Mouse (Mus musculus) MEL (cell line): Measurements from ENCODE around the gene Nsd1. TPM values are rescaled to one million over a fixed set of nuclear protein-coding genes. Genes with fewer than 3 reads are reported as not detected.

ENCODE experiments used
- DNase-seq: peaks from one replicate; pipeline ENCODE4 v3.0.0; 2011; ENCODE audit warnings: low read depth, low spot score
- H3K27ac ChIP-seq: 2 replicates; pipeline ENCODE4 v1.5.1; 2012; ENCODE audit warnings: low read depth, mild to moderate bottlenecking, control low read depth, low read length, moderate library complexity; ENCODE audit not compliant: control insufficient read depth
- H3K27me3 ChIP-seq, 2 experiments: fragments of 150-350 bp in 1 of 2; sonication (generic) in 1 of 2; 2 replicates each; pipeline ENCODE4 v1.6.1; 2012; ENCODE audit warnings: low read length in 2 of 2, mild to moderate bottlenecking in 2 of 2, improper control_type of control experiment in 1 of 2, moderate library complexity in 1 of 2; ENCODE audit not compliant: insufficient read depth in 2 of 2, control insufficient read depth in 1 of 2
- H3K36me3 ChIP-seq, 2 experiments: 2 replicates each; pipeline ENCODE4 v1.6.1; 2012 to 2014; ENCODE audit warnings: low read length in 2 of 2, improper control_type of control experiment in 1 of 2, inconsistent platforms in 1 of 2, mild to moderate bottlenecking in 1 of 2; ENCODE audit not compliant: insufficient read depth in 2 of 2, control insufficient read depth in 1 of 2
- H3K4me1 ChIP-seq, 2 experiments: fragments of 150-350 bp in 1 of 2; sonication (generic) in 1 of 2; 2 replicates each; pipeline ENCODE4 v1.6.1; 2012; ENCODE audit warnings: low read length in 2 of 2, improper control_type of control experiment in 1 of 2, mild to moderate bottlenecking in 1 of 2; ENCODE audit not compliant: insufficient read depth in 2 of 2, control insufficient read depth in 1 of 2
- H3K4me3 ChIP-seq, 2 experiments: fragments of 150-350 bp in 1 of 2; sonication (generic) in 1 of 2; 2 replicates each; pipeline ENCODE4 v1.5.1; 2012; ENCODE audit warnings: low read depth in 2 of 2, low read length in 2 of 2, mild to moderate bottlenecking in 2 of 2, moderate library complexity in 2 of 2, control low read depth in 1 of 2, improper control_type of control experiment in 1 of 2; ENCODE audit not compliant: control insufficient read depth in 1 of 2, insufficient read depth in 1 of 2
- H3K79me2 ChIP-seq: 2 replicates; pipeline ENCODE4 v1.6.1; 2012; ENCODE audit warnings: mild to moderate bottlenecking, low read length, moderate library complexity; ENCODE audit not compliant: control insufficient read depth, poor library complexity, insufficient read depth
- H3K9ac ChIP-seq: 2 replicates; pipeline ENCODE4 v1.6.1; 2012; ENCODE audit warnings: low read depth, mild to moderate bottlenecking, control low read depth, low read length, moderate library complexity; ENCODE audit not compliant: control insufficient read depth, poor library complexity, severe bottlenecking
- H3K9me3 ChIP-seq: fragments of 150-350 bp; sonication (generic); replicated peaks from 2 replicates; pipeline ENCODE4 v1.6.1; 2012; ENCODE audit warnings: mild to moderate bottlenecking, low read length, improper control_type of control experiment, moderate library complexity; ENCODE audit not compliant: insufficient read depth
- CHD1 ChIP-seq: IDR thresholded peaks from 2 replicates; pipeline ENCODE4 v1.6.1; 2012; ENCODE audit warnings: low read depth, mild to moderate bottlenecking, inconsistent platforms, low read length, improper control_type of control experiment
- CHD2 ChIP-seq: IDR thresholded peaks from 2 replicates; pipeline ENCODE4 v1.6.1; 2011; ENCODE audit warnings: low read length, improper control_type of control experiment
- CTCF ChIP-seq, 3 experiments: IDR thresholded peaks in 2 of 3; conservative IDR thresholded peaks in 1 of 3; 2 replicates each; pipeline ENCODE4 v1.5.1; 2011 to 2012; ENCODE audit warnings: low read length in 3 of 3, low read depth in 2 of 3, mild to moderate bottlenecking in 2 of 3, improper control_type of control experiment in 1 of 3, inconsistent platforms in 1 of 3, mixed read lengths in 1 of 3, moderate library complexity in 1 of 3; ENCODE audit not compliant: control insufficient read depth in 1 of 3, insufficient read depth in 1 of 3, poor library complexity in 1 of 3, severe bottlenecking in 1 of 3
- EP300 ChIP-seq, 2 experiments: IDR thresholded peaks; 2 replicates each; pipeline ENCODE4 v1.6.1; 2011; ENCODE audit warnings: improper control_type of control experiment in 2 of 2, low read length in 2 of 2, low read depth in 1 of 2, mild to moderate bottlenecking in 1 of 2
- ETS1 ChIP-seq: IDR thresholded peaks from 2 replicates; pipeline ENCODE4 v1.6.1; 2012; ENCODE audit warnings: low read depth, mild to moderate bottlenecking, inconsistent platforms, low read length, improper control_type of control experiment, moderate library complexity
- GABPA ChIP-seq: IDR thresholded peaks from 2 replicates; pipeline ENCODE4 v1.6.1; 2012; ENCODE audit warnings: low read depth, mild to moderate bottlenecking, inconsistent platforms, low read length, improper control_type of control experiment, moderate library complexity
- HCFC1 ChIP-seq: IDR thresholded peaks from 2 replicates; pipeline ENCODE4 v1.6.1; 2012; ENCODE audit warnings: low read depth, mild to moderate bottlenecking, inconsistent platforms, low read length, improper control_type of control experiment, moderate library complexity
- MEF2A ChIP-seq: IDR thresholded peaks from 2 replicates; pipeline ENCODE4 v1.6.1; 2014; ENCODE audit warnings: low read depth, mild to moderate bottlenecking, inconsistent platforms, low read length, improper control_type of control experiment; ENCODE audit not compliant: poor library complexity, insufficient replicate concordance, severe bottlenecking; ENCODE audit errors: extremely low read depth
- POLR2A ChIP-seq, 2 experiments: IDR thresholded peaks; 2 replicates each; pipeline ENCODE4 v1.6.1; 2011 to 2012; ENCODE audit warnings: low read length in 2 of 2, mild to moderate bottlenecking in 2 of 2, control low read depth in 1 of 2, improper control_type of control experiment in 1 of 2, low read depth in 1 of 2, moderate library complexity in 1 of 2; ENCODE audit not compliant: control insufficient read depth in 1 of 2, insufficient read depth in 1 of 2, poor library complexity in 1 of 2
- POLR2AphosphoS5 ChIP-seq: IDR thresholded peaks from 2 replicates; pipeline ENCODE4 v1.6.1; 2012; ENCODE audit warnings: low read depth, borderline replicate concordance, mild to moderate bottlenecking, inconsistent platforms, low read length, moderate library complexity, mixed read lengths
- RAD21 ChIP-seq: IDR thresholded peaks from 2 replicates; pipeline ENCODE4 v1.6.1; 2011; ENCODE audit warnings: mild to moderate bottlenecking, low read depth, low read length, improper control_type of control experiment
- RCOR1 ChIP-seq: IDR thresholded peaks from 2 replicates; pipeline ENCODE4 v1.6.1; 2012; ENCODE audit warnings: low read depth, mild to moderate bottlenecking, inconsistent platforms, low read length, improper control_type of control experiment
- SIN3A ChIP-seq: IDR thresholded peaks from 2 replicates; pipeline ENCODE4 v1.6.1; 2012; ENCODE audit warnings: low read length, improper control_type of control experiment, inconsistent platforms
- SMC3 ChIP-seq: IDR thresholded peaks from 2 replicates; pipeline ENCODE4 v1.6.1; 2011; ENCODE audit warnings: low read depth, low read length, improper control_type of control experiment
- TBP ChIP-seq: IDR thresholded peaks from 2 replicates; pipeline ENCODE4 v1.8.0; 2011; ENCODE audit warnings: low read depth, low read length, improper control_type of control experiment
- UBTF ChIP-seq: IDR thresholded peaks from 2 replicates; pipeline ENCODE4 v1.6.1; 2012; ENCODE audit warnings: low read depth, mild to moderate bottlenecking, inconsistent platforms, low read length, improper control_type of control experiment, moderate library complexity, borderline replicate concordance; ENCODE audit not compliant: insufficient read depth
- ZC3H11A ChIP-seq: IDR thresholded peaks from 2 replicates; pipeline ENCODE4 v1.6.1; 2012; ENCODE audit warnings: low read depth, mild to moderate bottlenecking, inconsistent platforms, low read length, improper control_type of control experiment
- ZKSCAN1 ChIP-seq: IDR thresholded peaks from 2 replicates; pipeline ENCODE4 v1.6.1; 2012; ENCODE audit warnings: low read depth, mild to moderate bottlenecking, inconsistent platforms, low read length, improper control_type of control experiment, moderate library complexity
- polyA plus RNA-seq, 2 experiments: library from polyadenylated mRNA; stranded (reverse) in 1 of 2; unstranded in 1 of 2; fragments of >175 nt in 1 of 2; fragments of >200 nt in 1 of 2; gene quantifications; 2 replicates each; pipeline versions ENCODE4 v1.2.1 to v1.2.4; 2012; ENCODE audit warnings: low replicate concordance in 2 of 2, low read depth in 1 of 2; ENCODE audit not compliant: insufficient read length in 2 of 2, insufficient read depth in 1 of 2, missing spikeins in 1 of 2
- total RNA-seq: library from RNA; depleted of rRNA; stranded (reverse); fragments of 300-350 nt; gene quantifications from 2 replicates; pipeline ENCODE4 v1.2.3, GENCODE M21; 2012

The Nsd1 gene
- total and polyA plus RNA-seq, 3 experiments = 6.3 to 59.3 (median 10.0) TPM

DNA sequence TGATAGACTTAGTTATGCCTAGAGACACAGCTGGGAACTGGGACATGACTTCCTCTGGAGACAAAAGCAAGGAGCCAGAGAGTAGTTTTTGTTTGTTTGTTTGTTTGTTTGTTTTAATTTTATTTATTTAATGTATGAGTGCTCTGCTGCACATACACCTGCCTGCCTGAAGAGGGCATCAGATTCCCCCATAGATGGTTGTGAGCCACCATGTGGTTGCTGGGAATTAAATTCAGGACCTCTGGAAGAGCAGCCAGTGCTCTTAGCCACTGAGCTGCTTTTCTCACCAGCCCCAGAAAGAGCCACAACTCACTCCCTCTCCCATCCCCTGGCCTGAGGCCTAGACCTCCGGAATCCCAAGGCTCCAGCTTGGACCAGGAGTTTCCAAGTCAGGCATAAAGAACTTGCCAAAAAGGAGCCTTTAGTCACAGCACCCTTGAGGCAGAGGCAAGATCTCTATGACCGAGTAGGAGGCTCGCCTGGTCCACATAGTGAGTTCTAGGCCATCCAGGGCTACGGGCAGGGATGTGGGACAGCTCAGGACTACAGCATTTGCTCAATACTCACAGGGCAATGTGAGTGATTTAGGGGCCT is 31.6 kb upstream of the Nsd1 start:
- TF ChIP-seq TBP (no peak), POLR2A (IDR thresholded peaks at IDR 0.05; ENCODE audit: control insufficient read depth in 1 of 2, insufficient read depth in 1 of 2, low read depth in 1 of 2, low read length in 2 of 2, poor library complexity in 1 of 2) (no peak), CTCF (IDR thresholded peaks at IDR 0.05 in 2 of 3, conservative IDR thresholded peaks at IDR 0.05 in 1 of 3; ENCODE audit: control insufficient read depth in 1 of 3, insufficient read depth in 1 of 3, low read depth in 2 of 3, low read length in 3 of 3, poor library complexity in 1 of 3, severe bottlenecking in 1 of 3) (peak; percentile 40 to 53 (median 42)), MEF2A (no peak)
- Histone ChIP-seq H3K27me3 (no peaks in the 10 kb centered on the region), H3K9me3 (no peaks in the 10 kb centered on the region), H3K4me3 (no peak overlapping the region), H3K9ac (no peak overlapping the region), H3K27ac (no peak overlapping the region), H3K79me2 (no peaks in the 10 kb centered on the region), H3K36me3 (no peaks in the 10 kb centered on the region), H3K4me1 (no peaks in the 10 kb centered on the region)
- DNase-seq = no peak

DNA sequence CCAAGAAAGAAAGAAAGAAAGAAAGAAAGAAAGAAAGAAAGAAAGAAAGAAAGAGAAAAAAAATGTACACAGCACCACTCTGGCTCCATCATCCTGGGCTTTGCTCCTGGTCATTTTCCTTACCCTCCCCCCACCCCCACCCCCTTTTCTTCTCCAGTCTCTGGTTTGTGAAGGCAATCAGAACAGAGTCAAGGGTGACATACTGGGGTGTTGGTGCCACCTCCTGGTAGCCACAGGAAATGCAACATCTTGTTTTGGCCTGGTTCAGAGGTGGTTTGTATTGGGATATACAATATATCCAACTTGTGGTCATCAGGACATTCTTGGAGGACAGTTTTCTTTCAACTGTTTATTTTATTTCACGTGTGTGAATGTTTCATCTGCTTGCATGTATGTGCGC is 31.0 kb upstream of the Nsd1 start:
- Histone ChIP-seq H3K36me3 (no peaks in the 10 kb centered on the region), H3K4me3 (no peak overlapping the region), H3K4me1 (no peaks in the 10 kb centered on the region), H3K9ac (no peak overlapping the region), H3K79me2 (no peaks in the 10 kb centered on the region), H3K27me3 (no peaks in the 10 kb centered on the region), H3K9me3 (no peaks in the 10 kb centered on the region), H3K27ac (no peak overlapping the region)
- peak; percentile 78 for DNase-seq
- TF ChIP-seq RAD21 = peak; percentile 85
- peak; percentile 54 for TF ChIP-seq ZC3H11A
- no peak for TF ChIP-seq UBTF
- no peak for TF ChIP-seq CHD1
- no peak for TF ChIP-seq POLR2AphosphoS5
- TF ChIP-seq CTCF (IDR thresholded peaks at IDR 0.05 in 2 of 3, conservative IDR thresholded peaks at IDR 0.05 in 1 of 3; ENCODE audit: control insufficient read depth in 1 of 3, insufficient read depth in 1 of 3, low read depth in 2 of 3, low read length in 3 of 3, poor library complexity in 1 of 3, severe bottlenecking in 1 of 3) = peak; percentile 83 to 88 (median 84)
- TF ChIP-seq SIN3A = 0 out of 2 replicates have a peak, but pooled peaks have one; percentile 24
- TF ChIP-seq EP300 (IDR thresholded peaks at IDR 0.05; ENCODE audit: low read depth in 1 of 2, low read length in 2 of 2) = no peak
- TF ChIP-seq SMC3 = peak; percentile 75
- no peak for TF ChIP-seq HCFC1
- no peak for TF ChIP-seq CHD2

- no peak overlapping the region for H3K27ac ChIP-seq
- no peak overlapping the region for H3K4me3 ChIP-seq
- TF ChIP-seq ETS1 (no peak), GABPA (no peak), ZKSCAN1 (no peak), POLR2AphosphoS5 (no peak), RCOR1 (no peak)
- no peaks in the 10 kb centered on the region; a peak in 1 of 4 replicates for H3K4me1 ChIP-seq
- no peak overlapping the region for H3K9ac ChIP-seq
- H3K79me2 ChIP-seq = no peaks in the 10 kb centered on the region
- H3K27me3 ChIP-seq = no peaks in the 10 kb centered on the region
- no peaks in the 10 kb centered on the region for H3K9me3 ChIP-seq
- H3K36me3 ChIP-seq = no peaks in the 10 kb centered on the region
- no peak for DNase-seq
Measured at GRCm38 (mm10) chr13:55179591-55179990, 30.0 kb upstream of the Nsd1 start.
